Mouse (Mus musculus): ENCODE measurements at regions not wholly inside any gene's neighbourhood (a gene's known extent, or its start where the extent isn't known, plus 50 kb on each side); places are given as distances from the start of the nearest gene placed in this dataset.

- Histone ChIP-seq H3K4me1 (replicated peaks; ENCODE audit: control insufficient read depth, insufficient read depth, low read length) (no peaks in the 10 kb centered on the region), H3K36me3 (ENCODE audit: control insufficient read depth, insufficient read depth) (no peaks in the 10 kb centered on the region), H3K4me2 (ENCODE audit: low read length) (no peak overlapping the region), H3K27ac (ENCODE audit: low read length) (no peak overlapping the region), H3K4me3 (replicated peaks; ENCODE audit: low read length) (no peak overlapping the region), H3K27me3 (replicated peaks; ENCODE audit: control insufficient read depth, insufficient read depth, low read length) (no peaks in the 10 kb centered on the region), H3K9me3 (ENCODE audit: control insufficient read depth, low read length) (no peaks in the 10 kb centered on the region), H3K9ac (replicated peaks; ENCODE audit: low read depth, low read length) (no peak overlapping the region)
- WGBS = 75% methylated on average over 1 of the region's 1 CpGs
- ATAC-seq = no peak
These were observed 103.3 kb upstream of the Usp47 start for GRCm38 (mm10) chr7:111919961-111920360.

GRCm38 (mm10) chr7:111903741-111904231 lies 119.5 kb upstream of the Usp47 start:
- 81% methylated on average over 7 of the region's 7 CpGs for WGBS
- H3K9ac ChIP-seq (replicated peaks; ENCODE audit: low read depth, low read length) = no peak overlapping the region
- no peak overlapping the region for H3K4me2 ChIP-seq (ENCODE audit: low read length)
- H3K9me3 ChIP-seq (ENCODE audit: control insufficient read depth, low read length) = no peaks in the 10 kb centered on the region
- H3K4me3 ChIP-seq (replicated peaks; ENCODE audit: low read length) = no peak overlapping the region
- no peaks in the 10 kb centered on the region for H3K27me3 ChIP-seq (replicated peaks; ENCODE audit: control insufficient read depth, insufficient read depth, low read length)
- H3K4me1 ChIP-seq (replicated peaks; ENCODE audit: control insufficient read depth, insufficient read depth, low read length) = no peaks in the 10 kb centered on the region
- ATAC-seq = no peak
- H3K36me3 ChIP-seq (ENCODE audit: control insufficient read depth, insufficient read depth) = no peaks in the 10 kb centered on the region
- no peak overlapping the region for H3K27ac ChIP-seq (ENCODE audit: low read length)

- Histone ChIP-seq H3K4me1 (replicated peaks; ENCODE audit: control insufficient read depth, insufficient read depth, low read length) (peaks cover 15% of the 10 kb centered on the region), H3K27ac (ENCODE audit: low read length) (no peak overlapping the region), H3K9me3 (ENCODE audit: control insufficient read depth, low read length) (no peaks in the 10 kb centered on the region), H3K4me3 (replicated peaks; ENCODE audit: low read length) (no peak overlapping the region), H3K27me3 (replicated peaks; ENCODE audit: control insufficient read depth, insufficient read depth, low read length) (0 out of 2 replicates have a peak, but pooled peaks cover 2% of the 10 kb centered on the region), H3K36me3 (ENCODE audit: control insufficient read depth, insufficient read depth) (no peaks in the 10 kb centered on the region), H3K9ac (replicated peaks; ENCODE audit: low read depth, low read length) (no peak overlapping the region), H3K4me2 (ENCODE audit: low read length) (no peak overlapping the region)
- ATAC-seq = no peak
- 94% methylated on average over 1 of the region's 1 CpGs for WGBS
These were observed 117.2 kb upstream of the Galnt18 start for GRCm38 (mm10) chr7:111897016-111897415.

GRCm38 (mm10) chr7:111896255-111896654 lies 116.5 kb upstream of the Galnt18 start:
- H3K9me3 ChIP-seq (ENCODE audit: control insufficient read depth, low read length) = no peaks in the 10 kb centered on the region
- H3K4me2 ChIP-seq (ENCODE audit: low read length) = no peak overlapping the region
- no peak overlapping the region for H3K4me3 ChIP-seq (replicated peaks; ENCODE audit: low read length)
- H3K27ac ChIP-seq (ENCODE audit: low read length) = peak overlapping the region; percentile 71
- peak; percentile 99 for ATAC-seq
- 0 out of 2 replicates have a peak, but pooled peaks cover 2% of the 10 kb centered on the region for H3K27me3 ChIP-seq (replicated peaks; ENCODE audit: control insufficient read depth, insufficient read depth, low read length)
- peaks cover 15% of the 10 kb centered on the region for H3K4me1 ChIP-seq (replicated peaks; ENCODE audit: control insufficient read depth, insufficient read depth, low read length)
- WGBS = 16% methylated on average over 5 of the region's 5 CpGs
- no peaks in the 10 kb centered on the region for H3K36me3 ChIP-seq (ENCODE audit: control insufficient read depth, insufficient read depth)
- H3K9ac ChIP-seq (replicated peaks; ENCODE audit: low read depth, low read length) = no peak overlapping the region

GRCm38 (mm10) chr7:111882991-111883390 lies 103.2 kb upstream of the Galnt18 start:
- WGBS = 42% methylated on average over 2 of the region's 2 CpGs
- Histone ChIP-seq H3K4me2 (ENCODE audit: low read length) (no peak overlapping the region), H3K9me3 (ENCODE audit: control insufficient read depth, low read length) (no peaks in the 10 kb centered on the region), H3K27ac (ENCODE audit: low read length) (no peak overlapping the region), H3K4me3 (replicated peaks; ENCODE audit: low read length) (no peak overlapping the region), H3K9ac (replicated peaks; ENCODE audit: low read depth, low read length) (no peak overlapping the region), H3K4me1 (replicated peaks; ENCODE audit: control insufficient read depth, insufficient read depth, low read length) (peaks cover 4% of the 10 kb centered on the region; the same call in 1 of the 2 replicates), H3K27me3 (replicated peaks; ENCODE audit: control insufficient read depth, insufficient read depth, low read length) (no peaks in the 10 kb centered on the region), H3K36me3 (ENCODE audit: control insufficient read depth, insufficient read depth) (no peaks in the 10 kb centered on the region)
- peak; percentile 68 for ATAC-seq

GRCm38 (mm10) chr7:111880067-111880675 lies 100.4 kb upstream of the Galnt18 start:
- WGBS = 88% methylated on average over 4 of the region's 4 CpGs
- H3K4me3 ChIP-seq (replicated peaks; ENCODE audit: low read length) = no peak overlapping the region

GRCm38 (mm10) chr7:111877591-111877990 lies 97.8 kb upstream of the Galnt18 start:
- no peak overlapping the region for H3K9ac ChIP-seq (replicated peaks; ENCODE audit: low read depth, low read length)
- no peaks in the 10 kb centered on the region for H3K4me1 ChIP-seq (replicated peaks; ENCODE audit: control insufficient read depth, insufficient read depth, low read length)
- no peak for ATAC-seq
- 98% methylated on average over 1 of the region's 1 CpGs for WGBS
- no peaks in the 10 kb centered on the region for H3K36me3 ChIP-seq (ENCODE audit: control insufficient read depth, insufficient read depth)
- no peak overlapping the region for H3K27ac ChIP-seq (ENCODE audit: low read length)
- no peaks in the 10 kb centered on the region for H3K9me3 ChIP-seq (ENCODE audit: control insufficient read depth, low read length)
- no peaks in the 10 kb centered on the region for H3K27me3 ChIP-seq (replicated peaks; ENCODE audit: control insufficient read depth, insufficient read depth, low read length)
- H3K4me2 ChIP-seq (ENCODE audit: low read length) = no peak overlapping the region
- H3K4me3 ChIP-seq (replicated peaks; ENCODE audit: low read length) = no peak overlapping the region

More at GRCm38 (mm10) chr7:111880067-111880675, 100.4 kb upstream of the Galnt18 start:
- no peak for ATAC-seq
- H3K4me2 ChIP-seq (ENCODE audit: low read length) = no peak overlapping the region
- H3K36me3 ChIP-seq (ENCODE audit: control insufficient read depth, insufficient read depth) = no peaks in the 10 kb centered on the region
- H3K4me1 ChIP-seq (replicated peaks; ENCODE audit: control insufficient read depth, insufficient read depth, low read length) = peaks cover 4% of the 10 kb centered on the region; the same call in 1 of the 2 replicates
- no peaks in the 10 kb centered on the region for H3K27me3 ChIP-seq (replicated peaks; ENCODE audit: control insufficient read depth, insufficient read depth, low read length)
- H3K9me3 ChIP-seq (ENCODE audit: control insufficient read depth, low read length) = no peaks in the 10 kb centered on the region
- no peak overlapping the region for H3K9ac ChIP-seq (replicated peaks; ENCODE audit: low read depth, low read length)
- H3K27ac ChIP-seq (ENCODE audit: low read length) = no peak overlapping the region

- 93% methylated on average over 1 of the region's 1 CpGs for WGBS
These were observed 96.2 kb upstream of the Galnt18 start for GRCm38 (mm10) chr7:111875949-111876348.

GRCm38 (mm10) chr7:111869337-111869736 lies 89.6 kb upstream of the Galnt18 start:
- no peaks in the 10 kb centered on the region for H3K36me3 ChIP-seq (ENCODE audit: control insufficient read depth, insufficient read depth)
- no peak for ATAC-seq
- no peak overlapping the region for H3K27ac ChIP-seq (ENCODE audit: low read length)
- WGBS = 78% methylated on average over 6 of the region's 6 CpGs
- H3K9me3 ChIP-seq (ENCODE audit: control insufficient read depth, low read length) = no peaks in the 10 kb centered on the region
- no peaks in the 10 kb centered on the region for H3K27me3 ChIP-seq (replicated peaks; ENCODE audit: control insufficient read depth, insufficient read depth, low read length)
- no peak overlapping the region for H3K9ac ChIP-seq (replicated peaks; ENCODE audit: low read depth, low read length)
- H3K4me3 ChIP-seq (replicated peaks; ENCODE audit: low read length) = no peak overlapping the region
- no peak overlapping the region for H3K4me2 ChIP-seq (ENCODE audit: low read length)
- 0 out of 2 replicates have a peak, but pooled peaks cover 3% of the 10 kb centered on the region for H3K4me1 ChIP-seq (replicated peaks; ENCODE audit: control insufficient read depth, insufficient read depth, low read length)

More at GRCm38 (mm10) chr7:111875949-111876348, 96.2 kb upstream of the Galnt18 start:
- Histone ChIP-seq H3K4me3 (replicated peaks; ENCODE audit: low read length) (no peak overlapping the region), H3K36me3 (ENCODE audit: control insufficient read depth, insufficient read depth) (no peaks in the 10 kb centered on the region), H3K4me1 (replicated peaks; ENCODE audit: control insufficient read depth, insufficient read depth, low read length) (no peaks in the 10 kb centered on the region), H3K9ac (replicated peaks; ENCODE audit: low read depth, low read length) (no peak overlapping the region), H3K27me3 (replicated peaks; ENCODE audit: control insufficient read depth, insufficient read depth, low read length) (no peaks in the 10 kb centered on the region), H3K9me3 (ENCODE audit: control insufficient read depth, low read length) (no peaks in the 10 kb centered on the region), H3K4me2 (ENCODE audit: low read length) (no peak overlapping the region), H3K27ac (ENCODE audit: low read length) (no peak overlapping the region)
- ATAC-seq = no peak
